Mouse (Mus musculus): ENCODE data around the gene 2210017I01Rik. TPM values are rescaled to one million over a fixed set of nuclear protein-coding genes. Genes with fewer than 3 reads are reported as not detected.

Gene 2210017I01Rik
- total RNA-seq (2021) = not detected

- intact Hi-C loops (cut with DNase I) = loop anchor here (10.0 kb wide), 1 partner anchor 213 kb away; no protein-coding TSS in a partner anchor
- no peak for DNase-seq (ENCODE audit: low spot score in 2 of 2)
Measured at GRCm38 (mm10) chr3:92607392-92607791, at the start of gene 2210017I01Rik. Gene 2210017I01Rik (minus strand): TSS chr3:92607492.

- intact Hi-C loops (cut with DNase I) = no loop called here
- DNase-seq (ENCODE audit: low spot score in 2 of 2) = no peak
Measured at GRCm38 (mm10) chr3:92656826-92657225, 49.5 kb upstream of the 2210017I01Rik start, which contains the start of gene Lce1b. Gene Lce1b (minus strand): TSS chr3:92656926.

DNA sequence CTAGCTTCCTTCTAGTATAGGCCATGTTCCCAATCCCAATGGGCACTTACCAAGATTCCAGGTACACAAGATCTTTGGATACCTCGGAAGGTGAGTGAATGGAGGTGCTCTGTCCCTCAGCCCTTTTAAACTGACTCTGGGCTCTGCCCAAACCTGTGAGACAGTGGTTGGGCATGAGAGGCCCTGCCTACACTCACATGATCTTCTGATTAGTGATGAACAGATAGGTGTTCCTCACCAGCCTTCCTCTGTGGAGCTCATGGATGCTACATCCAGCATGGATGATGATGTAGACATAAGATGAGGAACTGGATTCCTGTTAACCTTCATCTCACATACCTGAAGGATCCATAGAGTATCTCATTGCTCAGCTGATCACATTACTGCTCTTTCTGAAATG is 40.9 kb upstream of the 2210017I01Rik start, which contains the start of gene Lce1a1:
TSS of gene Lce1a1 (minus strand) at position 101 of the 400 bp plus-strand sequence.
- DNase-seq (ENCODE audit: low spot score in 2 of 2) = no peak
- intact Hi-C loops (cut with DNase I) = no loop called here

GRCm38 (mm10) chr3:92639854-92640253 is 32.6 kb upstream of the 2210017I01Rik start:
- intact Hi-C loops (cut with DNase I) = no loop called here

GRCm38 (mm10) chr3:92638653-92638991 is 31.3 kb upstream of the 2210017I01Rik start:
- DNase-seq (ENCODE audit: low spot score in 2 of 2) = no peak
- intact Hi-C loops (cut with DNase I) = no loop called here

More at GRCm38 (mm10) chr3:92639854-92640253, 32.6 kb upstream of the 2210017I01Rik start:
- no peak for DNase-seq (ENCODE audit: low spot score in 2 of 2)

GRCm38 (mm10) chr3:92637745-92638652 is 30.7 kb upstream of the 2210017I01Rik start:
- DNase-seq (ENCODE audit: low spot score in 2 of 2) = no peak

GRCm38 (mm10) chr3:92621560-92621959 is 14.3 kb upstream of the 2210017I01Rik start, which contains the start of gene Lce6a:
Gene Lce6a (minus strand): TSS chr3:92621660.
- no peak for DNase-seq (ENCODE audit: low spot score in 2 of 2)
- intact Hi-C loops (cut with DNase I) = no loop called here

More at GRCm38 (mm10) chr3:92637745-92638652, 30.7 kb upstream of the 2210017I01Rik start:
- intact Hi-C loops (cut with DNase I) = no loop called here

DNA sequence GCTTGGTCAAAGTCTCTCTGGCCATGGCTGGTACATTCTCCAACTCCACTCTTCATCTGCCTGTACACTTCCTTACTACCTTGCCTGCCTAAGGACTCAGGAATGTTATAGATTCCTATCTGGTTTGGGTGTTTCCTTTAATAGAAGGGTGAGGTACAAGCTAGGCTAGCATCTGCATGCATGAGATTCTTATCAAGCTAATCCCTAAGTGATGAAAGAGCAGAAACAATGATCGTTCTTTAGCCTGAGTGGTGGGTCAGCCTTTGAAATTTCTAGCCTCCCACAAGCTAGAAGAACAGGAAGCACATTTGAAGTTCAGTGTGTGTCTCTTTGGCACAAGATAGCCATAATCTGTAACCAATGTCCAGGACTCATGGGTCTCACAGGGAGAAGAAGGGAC is 2.5 kb upstream of the 2210017I01Rik start:
- DNase-seq (ENCODE audit: low spot score in 2 of 2) = no peak
- intact Hi-C loops (cut with DNase I) = loop anchor here (10.0 kb wide), 1 partner anchor 215 kb away; no protein-coding TSS in a partner anchor

GRCm38 (mm10) chr3:92602169-92602568 is 5.1 kb downstream of the 2210017I01Rik start:
- intact Hi-C loops (cut with DNase I) = loop anchor here (10.0 kb wide), 1 partner anchor 207 kb away; no protein-coding TSS in a partner anchor
- no peak for DNase-seq (ENCODE audit: low spot score in 2 of 2)

- intact Hi-C loops (cut with DNase I) = loop anchor here (10.0 kb wide), 1 partner anchor 206 kb away; no protein-coding TSS in a partner anchor
Measured at GRCm38 (mm10) chr3:92600456-92600855, 6.8 kb downstream of the 2210017I01Rik start.

DNA sequence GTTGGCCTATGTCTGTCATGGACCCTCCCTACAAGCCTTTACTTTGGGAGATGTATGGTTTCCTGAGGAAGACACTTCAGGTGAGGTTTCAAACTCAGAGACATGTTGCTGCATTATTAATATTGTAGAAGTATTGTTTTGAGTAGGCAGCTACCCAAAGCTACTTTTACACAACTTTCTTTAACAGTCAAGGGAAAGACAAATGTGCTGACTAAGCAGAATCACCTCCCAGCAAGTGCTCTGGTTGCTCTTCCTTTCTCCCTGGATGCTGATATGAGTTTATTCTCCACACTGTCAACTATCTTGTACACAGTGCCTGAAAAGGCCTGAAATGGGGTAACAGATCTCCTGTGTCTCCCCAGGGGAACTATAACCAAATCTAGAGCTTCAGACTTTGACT is 7.3 kb downstream of the 2210017I01Rik start:
- intact Hi-C loops (cut with DNase I) = loop anchor here (10.0 kb wide), 1 partner anchor 205 kb away; no protein-coding TSS in a partner anchor

More at GRCm38 (mm10) chr3:92600456-92600855, 6.8 kb downstream of the 2210017I01Rik start:
- no peak for DNase-seq (ENCODE audit: low spot score in 2 of 2)

GRCm38 (mm10) chr3:92598429-92598828 is 8.9 kb downstream of the 2210017I01Rik start:
- intact Hi-C loops (cut with DNase I) = no loop called here
- no peak for DNase-seq (ENCODE audit: low spot score in 2 of 2)

More for the DNA sequence above, 7.3 kb downstream of the 2210017I01Rik start:
- no peak for DNase-seq (ENCODE audit: low spot score in 2 of 2)

DNA sequence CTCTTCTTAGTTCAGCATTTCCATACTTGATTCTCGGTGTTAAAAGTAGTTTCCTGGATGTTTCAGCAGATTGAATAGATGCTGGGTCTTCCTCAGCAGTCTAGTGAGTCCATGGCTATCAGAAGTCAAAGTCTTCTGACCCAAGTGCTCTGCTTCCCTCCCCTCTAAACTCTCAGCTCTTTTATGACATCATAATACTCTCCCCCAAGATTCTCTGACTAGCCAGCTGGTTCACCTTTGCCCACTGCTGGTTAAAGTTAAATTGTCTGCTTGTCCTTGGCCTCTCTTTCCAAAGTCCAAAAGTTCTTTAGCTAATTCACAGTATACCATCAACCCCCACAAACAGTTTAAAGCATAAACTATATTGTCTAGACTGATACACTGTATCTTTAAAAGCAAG is 18.4 kb downstream of the 2210017I01Rik start, which contains the start of gene Smcp:
TSS of gene Smcp (minus strand) at position 140 of the 400 bp plus-strand sequence.
- intact Hi-C loops (cut with DNase I) = no loop called here
- no peak for DNase-seq (ENCODE audit: low spot score in 2 of 2)

DNA sequence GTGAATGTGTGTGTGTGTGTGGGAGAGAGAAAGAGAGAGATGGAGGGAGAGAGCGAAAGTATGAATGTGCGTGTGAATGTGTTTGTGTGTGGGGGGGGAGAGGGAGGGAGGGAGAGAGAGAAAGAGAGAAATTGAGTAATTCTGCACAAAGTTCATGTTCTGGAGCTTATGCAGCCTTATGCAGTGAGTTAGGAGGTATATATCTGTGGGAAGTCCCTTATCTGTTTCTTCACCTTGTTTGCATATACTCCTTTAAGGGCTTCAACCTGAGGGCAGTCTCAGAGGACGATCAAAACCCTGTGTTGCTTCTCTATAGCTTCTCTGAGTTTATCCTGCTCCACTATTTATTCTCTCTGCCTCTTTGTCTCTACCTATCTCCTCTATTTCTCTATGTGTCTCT is 20.1 kb downstream of the 2210017I01Rik start:
- intact Hi-C loops (cut with DNase I) = no loop called here
- DNase-seq (ENCODE audit: low spot score in 2 of 2) = no peak

GRCm38 (mm10) chr3:92585055-92585454 is 22.2 kb downstream of the 2210017I01Rik start:
- no peak for DNase-seq (ENCODE audit: low spot score in 2 of 2)
- intact Hi-C loops (cut with DNase I) = no loop called here

DNA sequence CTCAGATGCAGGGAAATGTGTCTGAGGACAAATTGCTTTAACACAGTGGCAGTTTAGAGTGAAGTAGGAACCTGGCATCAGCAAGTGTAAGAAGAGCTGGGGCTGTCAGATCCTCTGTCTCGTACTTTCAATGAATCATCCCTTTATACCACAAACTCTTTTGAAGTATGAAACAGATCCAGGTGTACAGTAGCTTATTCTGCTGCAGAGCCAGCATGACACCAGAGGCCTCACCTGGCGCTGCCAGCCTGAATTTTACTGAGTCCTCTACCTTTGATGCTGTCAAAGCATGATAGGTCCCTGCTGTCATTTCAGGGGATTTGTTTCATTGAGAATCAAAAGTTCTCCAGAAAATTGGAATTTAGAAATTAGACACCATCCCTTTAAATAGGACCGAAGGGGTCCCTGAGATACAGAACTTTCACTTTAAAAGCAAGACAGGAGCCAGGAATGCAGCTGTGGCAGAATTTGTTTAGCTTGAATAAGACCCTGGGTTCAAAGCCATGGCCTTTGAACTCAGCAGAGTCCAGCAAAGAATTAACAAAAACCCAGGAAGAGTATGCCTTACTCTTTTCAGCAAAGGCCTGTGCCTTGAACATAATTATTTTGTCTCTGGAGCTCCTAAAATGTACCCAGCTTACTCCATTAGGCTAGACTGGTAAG is 24.0 kb downstream of the 2210017I01Rik start:
- intact Hi-C loops (cut with DNase I) = no loop called here
- no peak for DNase-seq (ENCODE audit: low spot score in 2 of 2)

- DNase-seq (ENCODE audit: low spot score in 2 of 2) = no peak
- intact Hi-C loops (cut with DNase I) = no loop called here
Measured at GRCm38 (mm10) chr3:92579508-92579907, 27.8 kb downstream of the 2210017I01Rik start.

GRCm38 (mm10) chr3:92578652-92579413 is 28.5 kb downstream of the 2210017I01Rik start:
- intact Hi-C loops (cut with DNase I) = no loop called here

DNA sequence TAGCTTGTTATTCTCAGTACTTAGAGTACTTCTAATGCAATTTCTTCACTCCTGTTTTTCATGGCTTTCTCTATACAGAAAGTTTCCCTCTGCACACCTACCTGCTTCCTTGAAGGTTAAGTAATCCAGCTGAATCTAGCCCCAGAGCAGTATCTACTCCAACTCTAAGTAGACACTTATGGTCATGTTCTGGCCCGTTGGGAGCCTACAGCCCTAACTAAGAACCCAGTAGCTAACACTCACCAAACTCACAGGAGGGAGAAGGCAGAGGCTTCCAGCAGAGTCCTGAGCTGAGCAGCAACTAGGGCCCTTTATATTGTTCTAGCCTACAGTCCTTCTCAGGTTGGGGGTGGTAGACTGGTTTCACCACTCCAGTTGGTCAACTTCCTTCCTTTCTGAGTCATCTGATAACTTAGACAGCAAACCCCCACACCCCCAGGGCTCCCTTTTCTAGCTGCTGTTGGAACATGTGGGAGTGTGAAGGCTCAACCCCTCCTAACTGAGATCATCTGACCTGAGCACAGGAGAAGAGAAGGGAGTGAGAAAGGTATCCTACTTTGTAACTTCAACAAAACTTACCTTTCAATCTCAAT is 33.7 kb downstream of the 2210017I01Rik start, which contains the start of gene Ivl:
TSS of gene Ivl (minus strand) at position 287 of the 593 bp plus-strand sequence.
- intact Hi-C loops (cut with DNase I) = no loop called here
- DNase-seq (ENCODE audit: low spot score in 2 of 2) = no peak

More at GRCm38 (mm10) chr3:92578652-92579413, 28.5 kb downstream of the 2210017I01Rik start:
- no peak for DNase-seq (ENCODE audit: low spot score in 2 of 2)
